Comparison of ENCODE assay signal across 8 mouse cellular contexts in genomic region chr5:121842665-121843118, GRCm38 (mm10). TPM values are rescaled to one million over a fixed set of nuclear protein-coding genes. Genes with fewer than 3 reads are reported as not detected.
DNase-seq lines count a peak whose midpoint lies in the region; ATAC-seq and TF ChIP-seq lines count a peak whose summit lies in the region.

No protein-coding gene starts in this region.

- TF ChIP-seq CTCF in cortical plate, adult 2 months (IDR thresholded peaks at IDR 0.05; ENCODE audit: extremely low read depth, insufficient read depth, low read length): peak; percentile 69

- peak; percentile 86 to 95 for DNase-seq in adrenal gland, adult (ENCODE audit: inconsistent age in 2 of 2, low spot score in 1 of 2)
- peak; percentile 76 for DNase-seq in gastrocnemius, postnatal 25 days
- peak; percentile 89 for DNase-seq in limb, embryonic 10.5 days (ENCODE audit: low spot score)
- DNase-seq in midbrain, embryonic 10.5 days (ENCODE audit: low spot score): peak; percentile 76
- DNase-seq in right cerebral cortex, postnatal 4 days: peak; percentile 88
- peak; percentile 74 to 86 for DNase-seq in urinary bladder, postnatal 4 days (ENCODE audit: low spot score in 2 of 2)

- ATAC-seq in inflammation-experienced regulatory T-cells, adult 6 months: peak; percentile 63

- no peaks in the 10 kb centered on the region for H3K4me1 ChIP-seq in cortical plate, adult 2 months (ENCODE audit: control insufficient read depth, insufficient read depth, low read length)
- H3K4me1 ChIP-seq in limb, embryonic 10.5 days: peaks cover 47% of the 10 kb centered on the region
- H3K4me1 ChIP-seq in midbrain, embryonic 10.5 days: peaks cover 38% of the 10 kb centered on the region

- H3K27me3 ChIP-seq in limb, embryonic 10.5 days (ENCODE audit: low read depth, poor library complexity, severe bottlenecking): peaks cover 73% of the 10 kb centered on the region
- H3K27me3 ChIP-seq in midbrain, embryonic 10.5 days (ENCODE audit: low read depth, poor library complexity, severe bottlenecking): peaks cover 88% of the 10 kb centered on the region

- TF ChIP-seq POLR2A in cortical plate, adult 2 months (IDR thresholded peaks at IDR 0.05; ENCODE audit: extremely low read depth, insufficient read depth, low read length): no peak

- WGBS in limb, embryonic 10.5 days: 1% methylated on average over 33 of the region's 33 CpGs
- 1% methylated on average over 33 of the region's 33 CpGs for WGBS in midbrain, embryonic 10.5 days

- no peaks in the 10 kb centered on the region for H3K36me3 ChIP-seq in limb, embryonic 10.5 days
- no peaks in the 10 kb centered on the region for H3K36me3 ChIP-seq in midbrain, embryonic 10.5 days

- H3K9me3 ChIP-seq in limb, embryonic 10.5 days (replicated peaks): no peaks in the 10 kb centered on the region
- peaks cover 6% of the 10 kb centered on the region; the same call in 1 of the 2 replicates for H3K9me3 ChIP-seq in midbrain, embryonic 10.5 days (replicated peaks)

- no peak overlapping the region for H3K27ac ChIP-seq in cortical plate, adult 2 months (ENCODE audit: insufficient read depth, low read length)
- H3K27ac ChIP-seq in limb, embryonic 10.5 days: peak overlapping the region; percentile 75
- peak overlapping the region; percentile 73 for H3K27ac ChIP-seq in midbrain, embryonic 10.5 days (replicated peaks)

- peak overlapping the region; percentile 18 for H3K4me3 ChIP-seq in cortical plate, adult 2 months (ENCODE audit: insufficient read depth, low read length)
- H3K4me3 ChIP-seq in limb, embryonic 10.5 days: peak overlapping the region; percentile 60
- H3K4me3 ChIP-seq in midbrain, embryonic 10.5 days: peak overlapping the region; percentile 66

RNA-seq across cellular contexts. Expression of gene Sh2b3, which starts 5.2 kb away (rescaled TPM):
- 19.4 and 19.6 TPM in 2 replicates for polyA plus RNA-seq in cortical plate, adult 2 months (2012; rRNA removed)
- 10 to 100 TPM; 12.1 to 14.9 TPM for total RNA-seq in gastrocnemius, postnatal 25 days (2021)
- 10 to 100 TPM in 2 of 3 experiments, 1 to 10 TPM in 1; 4.6 to 15.4 (median 13.6) TPM for polyA plus RNA-seq in inflammation-experienced regulatory T-cells, adult 6 months (2017; shearing (Covaris generic))
- 10.9 and 11.2 TPM in 2 replicates for polyA plus RNA-seq in limb, embryonic 10.5 days (2016; fragmentation: Nextera tagmentation; extraction: Ambion mirVana)
- polyA plus RNA-seq in midbrain, embryonic 10.5 days (2016; fragmentation: Nextera tagmentation; extraction: Ambion mirVana): 6.9 and 8.1 TPM in 2 replicates

RNA-seq across cellular contexts. Expression of gene Pheta1, which starts 6.1 kb away (rescaled TPM):
- polyA plus RNA-seq in cortical plate, adult 2 months (2012; rRNA removed): 12.9 and 13.2 TPM in 2 replicates
- 1 to 10 TPM; 4.3 to 4.9 TPM for total RNA-seq in gastrocnemius, postnatal 25 days (2021)
- 1 to 10 TPM in 2 of 3 experiments, under 1 TPM in 1; 0.25 to 1.5 (median 1.0) TPM for polyA plus RNA-seq in inflammation-experienced regulatory T-cells, adult 6 months (2017; shearing (Covaris generic))
- polyA plus RNA-seq in limb, embryonic 10.5 days (2016; fragmentation: Nextera tagmentation; extraction: Ambion mirVana): 60.2 and 67.0 TPM in 2 replicates
- 46.7 and 52.9 TPM in 2 replicates for polyA plus RNA-seq in midbrain, embryonic 10.5 days (2016; fragmentation: Nextera tagmentation; extraction: Ambion mirVana)
